ENCODE assay signal across 13 mouse cellular contexts in the genomic region with DNA sequence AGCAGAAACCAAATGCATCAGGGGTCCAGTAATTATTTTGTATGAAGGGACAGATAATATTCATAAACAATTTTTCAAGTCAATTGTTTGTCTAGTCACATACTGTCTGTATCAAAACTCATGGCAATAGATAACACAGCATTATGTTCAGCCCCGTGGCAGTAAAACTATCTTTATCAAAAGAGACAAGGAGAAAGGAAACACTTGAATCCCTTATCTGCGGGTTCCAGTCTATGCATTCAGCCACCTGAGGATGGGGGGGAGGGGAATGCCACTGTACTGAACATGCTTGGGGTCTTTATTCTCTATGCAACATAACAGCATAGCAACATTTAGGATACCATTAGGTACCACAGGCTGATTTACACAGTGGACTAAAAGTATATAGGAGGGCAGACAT.
"Had no signal": no experiment of that assay in that cellular context is flagged by ENCODE, and none has a peak within 500 bp of the region (broad histone marks: within the 10 kb centered on the region; RNA-seq: fewer than 3 reads in every experiment).

No protein-coding gene starts in this region.

- DNase-seq: kidney, adult 8-10 months; kidney, postnatal 36 days; lung, embryonic 14.5 days; lung, postnatal 10 days; right cerebral cortex, postnatal 14 days; thymus, adult 18-20 months; thymus, postnatal 14 days had no signal

- H3K36me3 ChIP-seq: intestine, embryonic 15.5 days; limb, embryonic 15.5 days; midbrain, embryonic 13.5 days had no signal

- H3K9ac ChIP-seq: intestine, embryonic 15.5 days; limb, embryonic 15.5 days; lung, embryonic 14.5 days; midbrain, embryonic 13.5 days had no signal

- H3K27ac ChIP-seq: intestine, embryonic 15.5 days; kidney, postnatal 0 days; left cerebral cortex, adult 2 months; limb, embryonic 15.5 days; macrophage; midbrain, embryonic 13.5 days had no signal

- ATAC-seq: intestine, embryonic 15.5 days; midbrain, embryonic 13.5 days had no signal

- H3K4me2 ChIP-seq: intestine, embryonic 15.5 days; limb, embryonic 15.5 days; lung, embryonic 14.5 days; midbrain, embryonic 13.5 days had no signal

- H3K4me3 ChIP-seq: intestine, embryonic 15.5 days; left cerebral cortex, adult 2 months; limb, embryonic 15.5 days; midbrain, embryonic 13.5 days had no signal

- H3K4me1 ChIP-seq: intestine, embryonic 15.5 days had no signal

- H3K9me3 ChIP-seq: intestine, embryonic 15.5 days; limb, embryonic 15.5 days; midbrain, embryonic 13.5 days had no signal

- H3K27me3 ChIP-seq: intestine, embryonic 15.5 days; limb, embryonic 15.5 days; midbrain, embryonic 13.5 days had no signal
